Mouse (Mus musculus) adrenal gland, postnatal 25 days (tissue): ENCODE data around the gene Ivns1abp. TPM values are rescaled to one million over a fixed set of nuclear protein-coding genes. Genes with fewer than 3 reads are reported as not detected.
"Not testable (repeated sequence)": the region's sequence is repeated elsewhere in the genome, so short reads cannot be mapped to it uniquely, and the experiment has no call there.

Experiments
- DNase-seq: peaks from one replicate; pipeline ENCODE4 v3.0.0; 2021; ENCODE audit warnings: mixed read lengths
- total RNA-seq: library from RNA; stranded (reverse); gene quantifications from 2 replicates; pipeline ENCODE4 v1.2.3, GENCODE M21; 2021

Ivns1abp gene
- total RNA-seq, 1 experiment from 2014 or later: 213 TPM

GRCm38 (mm10) chr1:151342311-151342710, 2.0 kb upstream of the Ivns1abp start:
- no peak for DNase-seq

GRCm38 (mm10) chr1:151342968-151343367, 1.3 kb upstream of the Ivns1abp start:
- DNase-seq: no peak

- DNase-seq: no peak
Measured at GRCm38 (mm10) chr1:151343571-151344282, 550 bp upstream of the Ivns1abp start.

GRCm38 (mm10) chr1:151345109-151345862, 1.0 kb downstream of the Ivns1abp start:
- DNase-seq: peak; percentile 98

- DNase-seq: no peak
Measured at GRCm38 (mm10) chr1:151345863-151346195, 1.6 kb downstream of the Ivns1abp start.

GRCm38 (mm10) chr1:151346681-151347127, 2.4 kb downstream of the Ivns1abp start:
- no peak for DNase-seq

GRCm38 (mm10) chr1:151348293-151348692, 4.0 kb downstream of the Ivns1abp start:
- not testable (repeated sequence) for DNase-seq

GRCm38 (mm10) chr1:151352911-151353310, 8.6 kb downstream of the Ivns1abp start:
- peak; percentile 20 for DNase-seq

GRCm38 (mm10) chr1:151355994-151356393, 11.7 kb downstream of the Ivns1abp start:
- DNase-seq: no peak

- DNase-seq: no peak
Measured at GRCm38 (mm10) chr1:151359374-151359773, 15.1 kb downstream of the Ivns1abp start.

- DNase-seq: peak; percentile 12
Measured at GRCm38 (mm10) chr1:151366944-151367605, 22.8 kb downstream of the Ivns1abp start.

GRCm38 (mm10) chr1:151367721-151368324, 23.5 kb downstream of the Ivns1abp start:
- no peak for DNase-seq

- DNase-seq: no peak
Measured at GRCm38 (mm10) chr1:151368444-151368843, 24.2 kb downstream of the Ivns1abp start.

- DNase-seq: no peak
Measured at GRCm38 (mm10) chr1:151370573-151370972, 26.3 kb downstream of the Ivns1abp start.

GRCm38 (mm10) chr1:151371543-151371942, 27.3 kb downstream of the Ivns1abp start:
- no peak for DNase-seq

- no peak for DNase-seq
Measured at GRCm38 (mm10) chr1:151372823-151373222, 28.5 kb downstream of the Ivns1abp start.

GRCm38 (mm10) chr1:151377353-151377752, 33.1 kb downstream of the Ivns1abp start:
- no peak for DNase-seq

- peak; percentile 27 for DNase-seq
Measured at GRCm38 (mm10) chr1:151390029-151390428, 45.8 kb downstream of the Ivns1abp start.

- no peak for DNase-seq
Measured at GRCm38 (mm10) chr1:151409827-151410226, 65.5 kb downstream of the Ivns1abp start.
